Mouse (Mus musculus): Measurements from ENCODE around the gene Bet1l. TPM values are rescaled to one million over a fixed set of nuclear protein-coding genes. Genes with fewer than 3 reads are reported as not detected.

Gene Bet1l
- polyA plus RNA-seq, 1 experiment: 17.1 TPM

- no peak for TF ChIP-seq POLR2A (IDR thresholded peaks at IDR 0.05; ENCODE audit: low read depth, low read length)
- no peak for TF ChIP-seq CTCF (IDR thresholded peaks at IDR 0.05; ENCODE audit: extremely low read depth, insufficient read length, insufficient replicate concordance, low read depth, low read length)
- Histone ChIP-seq H3K36me3 (ENCODE audit: control insufficient read depth, insufficient read depth, low read length) (no peaks in the 10 kb centered on the region), H3K4me3 (ENCODE audit: low read depth, low read length) (no peak overlapping the region), H3K27ac (ENCODE audit: insufficient read depth, low read depth, low read length) (no peak overlapping the region), H3K27me3 (ENCODE audit: control insufficient read depth, insufficient read depth, low read length) (no peaks in the 10 kb centered on the region), H3K4me1 (ENCODE audit: control insufficient read depth, insufficient read depth, insufficient read length, low read length) (peaks cover 12% of the 10 kb centered on the region)
- 84% methylated on average over 4 of the region's 4 CpGs for WGBS
Measured at GRCm38 (mm10) chr7:140833341-140833740, 24.0 kb downstream of the Bet1l start.

- 31% methylated on average over 6 of the region's 6 CpGs for WGBS
- Histone ChIP-seq H3K36me3 (ENCODE audit: control insufficient read depth, insufficient read depth, low read length) (no peaks in the 10 kb centered on the region), H3K27ac (ENCODE audit: insufficient read depth, low read depth, low read length) (no peak overlapping the region), H3K4me1 (ENCODE audit: control insufficient read depth, insufficient read depth, insufficient read length, low read length) (peaks cover 15% of the 10 kb centered on the region), H3K4me3 (ENCODE audit: low read depth, low read length) (no peak overlapping the region), H3K27me3 (ENCODE audit: control insufficient read depth, insufficient read depth, low read length) (no peaks in the 10 kb centered on the region)
- TF ChIP-seq CTCF (IDR thresholded peaks at IDR 0.05; ENCODE audit: extremely low read depth, insufficient read length, insufficient replicate concordance, low read depth, low read length) (no peak), POLR2A (IDR thresholded peaks at IDR 0.05; ENCODE audit: low read depth, low read length) (no peak)
Measured at GRCm38 (mm10) chr7:140831447-140831846, 25.9 kb downstream of the Bet1l start.

GRCm38 (mm10) chr7:140828171-140828881 is 29.1 kb downstream of the Bet1l start:
- Histone ChIP-seq H3K4me3 (ENCODE audit: low read depth, low read length) (peak overlapping the region; percentile 16; the same call in 1 of the 2 replicates), H3K27ac (ENCODE audit: insufficient read depth, low read depth, low read length) (no peak overlapping the region)

GRCm38 (mm10) chr7:140822731-140823130 is 34.6 kb downstream of the Bet1l start:
- no peak overlapping the region for H3K27ac ChIP-seq (ENCODE audit: insufficient read depth, low read depth, low read length)
- H3K4me3 ChIP-seq (ENCODE audit: low read depth, low read length): no peak overlapping the region
- TF ChIP-seq CTCF (IDR thresholded peaks at IDR 0.05; ENCODE audit: extremely low read depth, insufficient read length, insufficient replicate concordance, low read depth, low read length) (no peak), POLR2A (IDR thresholded peaks at IDR 0.05; ENCODE audit: low read depth, low read length) (no peak)
- no peaks in the 10 kb centered on the region; the same call in 1 of the 2 replicates for H3K27me3 ChIP-seq (ENCODE audit: control insufficient read depth, insufficient read depth, low read length)
- H3K4me1 ChIP-seq (ENCODE audit: control insufficient read depth, insufficient read depth, insufficient read length, low read length): peaks cover 3% of the 10 kb centered on the region
- 88% methylated on average over 4 of the region's 4 CpGs for WGBS
- H3K36me3 ChIP-seq (ENCODE audit: control insufficient read depth, insufficient read depth, low read length): no peaks in the 10 kb centered on the region

More at GRCm38 (mm10) chr7:140828171-140828881, 29.1 kb downstream of the Bet1l start:
- TF ChIP-seq POLR2A (IDR thresholded peaks at IDR 0.05; ENCODE audit: low read depth, low read length): no peak
- TF ChIP-seq CTCF (IDR thresholded peaks at IDR 0.05; ENCODE audit: extremely low read depth, insufficient read length, insufficient replicate concordance, low read depth, low read length): peak; percentile 18; the same call in 1 of the 2 replicates
- H3K36me3 ChIP-seq (ENCODE audit: control insufficient read depth, insufficient read depth, low read length): no peaks in the 10 kb centered on the region
- WGBS: 7% methylated on average over 8 of the region's 8 CpGs
- H3K27me3 ChIP-seq (ENCODE audit: control insufficient read depth, insufficient read depth, low read length): no peaks in the 10 kb centered on the region
- peaks cover 6% of the 10 kb centered on the region; the same call in 1 of the 2 replicates for H3K4me1 ChIP-seq (ENCODE audit: control insufficient read depth, insufficient read depth, insufficient read length, low read length)

GRCm38 (mm10) chr7:140821653-140822329 is 35.6 kb downstream of the Bet1l start, which contains the start of gene Zfp941:
TSS of gene Zfp941 (minus strand) at chr7:140822178.
- 6% methylated on average over 21 of the region's 21 CpGs for WGBS
- peak within 1 kb of the TSS; percentile 59 for H3K4me3 ChIP-seq (ENCODE audit: low read depth, low read length)

GRCm38 (mm10) chr7:140821305-140821652 is 36.1 kb downstream of the Bet1l start:
- WGBS: 54% methylated on average over 5 of the region's 5 CpGs

More at GRCm38 (mm10) chr7:140821653-140822329, 35.6 kb downstream of the Bet1l start, which contains the start of gene Zfp941:
- TF ChIP-seq POLR2A (IDR thresholded peaks at IDR 0.05; ENCODE audit: low read depth, low read length): no peak
- no peak for TF ChIP-seq CTCF (IDR thresholded peaks at IDR 0.05; ENCODE audit: extremely low read depth, insufficient read length, insufficient replicate concordance, low read depth, low read length)
- H3K36me3 ChIP-seq (ENCODE audit: control insufficient read depth, insufficient read depth, low read length): no peaks in the 10 kb centered on the region
- H3K4me1 ChIP-seq (ENCODE audit: control insufficient read depth, insufficient read depth, insufficient read length, low read length): peaks cover 3% of the 10 kb centered on the region
- H3K27ac ChIP-seq (ENCODE audit: insufficient read depth, low read depth, low read length): no peak within 1 kb of the TSS
- H3K27me3 ChIP-seq (ENCODE audit: control insufficient read depth, insufficient read depth, low read length): no peaks in the 10 kb centered on the region; the same call in 1 of the 2 replicates

GRCm38 (mm10) chr7:140820173-140820572 is 37.2 kb downstream of the Bet1l start:
- no peak for TF ChIP-seq CTCF (IDR thresholded peaks at IDR 0.05; ENCODE audit: extremely low read depth, insufficient read length, insufficient replicate concordance, low read depth, low read length)
- TF ChIP-seq POLR2A (IDR thresholded peaks at IDR 0.05; ENCODE audit: low read depth, low read length): no peak
- Histone ChIP-seq H3K27me3 (ENCODE audit: control insufficient read depth, insufficient read depth, low read length) (no peaks in the 10 kb centered on the region; the same call in 1 of the 2 replicates), H3K4me3 (ENCODE audit: low read depth, low read length) (no peak overlapping the region), H3K27ac (ENCODE audit: insufficient read depth, low read depth, low read length) (no peak overlapping the region), H3K4me1 (ENCODE audit: control insufficient read depth, insufficient read depth, insufficient read length, low read length) (peaks cover 3% of the 10 kb centered on the region), H3K36me3 (ENCODE audit: control insufficient read depth, insufficient read depth, low read length) (no peaks in the 10 kb centered on the region)
- WGBS: 52% methylated on average over 4 of the region's 4 CpGs

More at GRCm38 (mm10) chr7:140821305-140821652, 36.1 kb downstream of the Bet1l start:
- no peak for TF ChIP-seq CTCF (IDR thresholded peaks at IDR 0.05; ENCODE audit: extremely low read depth, insufficient read length, insufficient replicate concordance, low read depth, low read length)
- TF ChIP-seq POLR2A (IDR thresholded peaks at IDR 0.05; ENCODE audit: low read depth, low read length): no peak
- Histone ChIP-seq H3K27ac (ENCODE audit: insufficient read depth, low read depth, low read length) (no peak overlapping the region), H3K36me3 (ENCODE audit: control insufficient read depth, insufficient read depth, low read length) (no peaks in the 10 kb centered on the region), H3K27me3 (ENCODE audit: control insufficient read depth, insufficient read depth, low read length) (no peaks in the 10 kb centered on the region; the same call in 1 of the 2 replicates), H3K4me3 (ENCODE audit: low read depth, low read length) (no peak overlapping the region), H3K4me1 (ENCODE audit: control insufficient read depth, insufficient read depth, insufficient read length, low read length) (peaks cover 3% of the 10 kb centered on the region)

All from small intestine, adult 2 months (tissue).